Mouse (Mus musculus) cerebral cortex, adult 2 months (tissue): ENCODE results near the gene Amer1.

ENCODE experiments used
- WGBS: fragments of 180-500 bp; shearing (Covaris S2); methylation state at CpG from one replicate; pipeline ENCODE4 v1.1.7; 2018; 5-methylcytosine and 5-hydroxymethylcytosine counted together

Amer1 gene

GRCm38 (mm10) chrX:95444776-95445111 lies at the start of gene Amer1:
Gene Amer1, minus strand, starts transcription at chrX:95444872.
- WGBS: 5% methylated on average over 19 of the region's 19 CpGs

- 56% methylated on average over 3 of the region's 3 CpGs for WGBS
Observed at GRCm38 (mm10) chrX:95457166-95457565, 12.5 kb upstream of the Amer1 start.

- 73% methylated on average over 2 of the region's 2 CpGs for WGBS
Observed at GRCm38 (mm10) chrX:95445866-95446265, 1.2 kb upstream of the Amer1 start.

- WGBS: 30% methylated on average over 3 of the region's 3 CpGs
Observed at GRCm38 (mm10) chrX:95445141-95445540, 469 bp upstream of the Amer1 start.

GRCm38 (mm10) chrX:95443898-95444775 lies 535 bp downstream of the Amer1 start:
- WGBS: 8% methylated on average over 40 of the region's 42 CpGs

GRCm38 (mm10) chrX:95443390-95443789 lies 1.3 kb downstream of the Amer1 start:
- 22% methylated on average over 12 of the region's 12 CpGs for WGBS

GRCm38 (mm10) chrX:95442261-95442660 lies 2.4 kb downstream of the Amer1 start:
- 28% methylated on average over 1 of the region's 1 CpGs for WGBS

- 79% methylated on average over 4 of the region's 4 CpGs for WGBS
Observed at GRCm38 (mm10) chrX:95438491-95438890, 6.2 kb downstream of the Amer1 start.

- 83% methylated on average over 1 of the region's 1 CpGs for WGBS
Observed at GRCm38 (mm10) chrX:95437236-95437635, 7.4 kb downstream of the Amer1 start.
